Mouse (Mus musculus): Measurements from ENCODE around the gene Hipk1. TPM values are rescaled to one million over a fixed set of nuclear protein-coding genes. Genes with fewer than 3 reads are reported as not detected.

Gene Hipk1
- polyA plus RNA-seq, 1 experiment from 2014 or later, result 18.3 TPM

DNA sequence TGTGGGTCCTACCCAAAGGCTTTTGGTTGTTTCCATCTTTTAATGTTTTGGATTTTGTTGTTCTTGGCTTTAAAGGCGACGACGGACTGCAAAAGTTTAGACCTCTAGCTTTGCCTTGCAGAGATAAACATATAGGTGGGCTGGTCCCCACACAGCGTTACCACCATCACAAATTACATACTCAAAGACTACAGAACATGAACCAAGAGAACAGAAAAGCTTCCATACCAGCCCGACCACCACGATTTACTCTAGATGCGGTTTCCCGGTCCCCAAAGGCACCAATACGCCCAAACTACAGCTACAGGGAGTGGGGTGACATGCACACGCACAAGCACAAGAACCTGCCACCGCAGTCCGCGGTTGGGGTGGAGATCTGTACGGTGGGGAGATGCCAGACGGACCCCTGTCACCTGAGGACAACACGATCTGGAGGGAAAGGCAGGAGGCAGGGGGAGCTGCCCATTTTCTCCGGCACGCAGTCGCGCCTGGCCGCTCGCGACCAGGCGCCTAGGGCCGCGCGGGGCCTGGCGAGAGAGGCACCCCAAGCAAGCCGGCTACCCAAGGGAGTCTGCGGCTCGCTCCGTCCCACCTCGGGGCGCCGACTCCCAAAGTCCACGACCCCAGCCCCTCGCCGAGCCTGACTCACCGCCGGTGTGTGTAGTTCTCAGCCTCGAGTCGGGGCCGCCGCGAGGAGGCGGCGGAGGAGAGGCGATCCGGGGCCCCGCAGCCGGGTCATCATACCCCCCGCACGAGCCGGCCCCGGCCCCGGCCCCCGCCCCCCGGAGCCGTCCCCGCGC, 817 bp downstream of the Hipk1 start:
- under 1% methylated on average over 42 of the region's 61 CpGs for WGBS
- H3K36me3 ChIP-seq, result no peaks in the 10 kb centered on the region

DNA sequence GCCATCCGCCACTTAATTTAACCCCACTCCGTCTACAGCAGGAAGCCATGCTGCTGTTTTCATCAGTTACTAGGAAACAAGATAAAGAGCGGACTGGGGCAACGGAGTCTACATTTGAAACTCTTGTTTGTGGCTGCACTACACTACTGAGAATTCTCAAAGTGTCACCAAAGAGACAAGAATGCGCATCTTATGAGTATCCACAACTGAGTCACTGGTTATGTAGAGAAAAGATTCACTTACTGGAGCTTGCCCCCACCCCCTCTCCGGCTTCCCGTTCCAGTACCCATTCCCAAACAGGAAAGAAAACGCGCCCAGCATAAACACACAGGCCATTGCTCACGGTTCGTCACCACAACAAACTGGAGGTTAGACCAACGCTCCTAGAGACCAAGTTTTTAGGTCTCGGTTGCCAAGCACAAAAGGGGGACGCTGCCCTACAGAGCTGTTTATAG, 1.4 kb downstream of the Hipk1 start:
- peaks cover 19% of the 10 kb centered on the region for H3K4me1 ChIP-seq
- H3K4me3 ChIP-seq, result peak overlapping the region; percentile 97
- WGBS, result 2% methylated on average over 14 of the region's 14 CpGs
- peak overlapping the region; percentile 96 for H3K9ac ChIP-seq (replicated peaks)
- peak overlapping the region; percentile 87 for H3K27ac ChIP-seq (replicated peaks)
- ATAC-seq (ENCODE audit: low FRiP score, low read depth), result no peak
- no peaks in the 10 kb centered on the region for H3K9me3 ChIP-seq
- no peaks in the 10 kb centered on the region for H3K36me3 ChIP-seq
- peak overlapping the region; percentile 88 for H3K4me2 ChIP-seq (replicated peaks)
- no peaks in the 10 kb centered on the region for H3K27me3 ChIP-seq

More for the DNA sequence above, 817 bp downstream of the Hipk1 start:
- Histone ChIP-seq H3K4me3 (peak overlapping the region; percentile 97), H3K9me3 (no peaks in the 10 kb centered on the region), H3K27ac (replicated peaks) (peak overlapping the region; percentile 87), H3K27me3 (no peaks in the 10 kb centered on the region), H3K4me1 (peaks cover 19% of the 10 kb centered on the region), H3K4me2 (replicated peaks) (peak overlapping the region; percentile 88), H3K9ac (replicated peaks) (peak overlapping the region; percentile 96)
- ATAC-seq (ENCODE audit: low FRiP score, low read depth), result peak; percentile 88

DNA sequence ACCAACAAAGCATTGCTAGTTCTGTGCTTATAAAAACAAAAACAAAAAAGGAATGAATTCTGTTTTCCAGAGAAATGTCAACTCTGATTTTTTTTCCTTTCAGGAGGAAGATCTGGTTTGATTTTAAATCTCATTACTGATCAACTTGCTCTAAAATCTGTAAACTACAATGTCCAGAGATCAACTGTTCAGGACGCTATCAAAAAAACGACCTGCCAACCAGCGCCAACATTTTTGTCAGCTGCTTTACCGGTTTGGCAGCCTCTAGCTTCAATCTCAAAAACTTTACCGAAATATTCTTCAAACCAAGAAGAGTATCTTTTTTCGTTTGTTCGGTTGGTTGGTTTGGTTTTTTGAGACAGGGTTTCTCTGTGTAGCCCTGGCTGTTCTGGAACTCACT, 2.3 kb downstream of the Hipk1 start:
- H3K4me2 ChIP-seq (replicated peaks), result peak overlapping the region; percentile 88
- H3K9me3 ChIP-seq, result no peaks in the 10 kb centered on the region
- WGBS, result 86% methylated on average over 7 of the region's 7 CpGs

DNA sequence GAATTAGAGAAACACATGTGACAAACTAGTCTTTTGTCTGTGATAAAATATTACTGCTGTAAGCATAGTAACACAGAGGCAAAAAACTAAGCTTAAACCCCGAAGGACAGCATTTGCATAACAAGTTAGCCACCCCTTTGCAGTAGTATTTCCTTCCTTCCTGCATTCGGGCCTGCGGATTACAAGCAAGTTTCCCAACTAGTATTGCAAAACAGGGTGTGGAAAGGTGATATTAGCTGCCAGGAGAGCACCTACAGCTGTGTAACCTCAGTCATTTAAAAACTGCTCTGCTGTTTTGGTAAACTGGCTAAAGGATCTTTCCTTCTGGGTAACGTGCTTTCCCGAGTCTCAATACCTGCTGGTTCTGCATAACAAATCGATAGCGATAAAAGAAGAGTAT, 4.1 kb downstream of the Hipk1 start:
- Histone ChIP-seq H3K9me3 (no peaks in the 10 kb centered on the region), H3K27ac (replicated peaks) (no peak overlapping the region), H3K4me3 (no peak overlapping the region), H3K4me2 (replicated peaks) (no peak overlapping the region), H3K9ac (replicated peaks) (no peak overlapping the region), H3K27me3 (no peaks in the 10 kb centered on the region), H3K36me3 (no peaks in the 10 kb centered on the region), H3K4me1 (peaks cover 19% of the 10 kb centered on the region)
- no peak for ATAC-seq (ENCODE audit: low FRiP score, low read depth)
- WGBS, result 68% methylated on average over 7 of the region's 7 CpGs

More for the DNA sequence above, 2.3 kb downstream of the Hipk1 start:
- Histone ChIP-seq H3K27ac (replicated peaks) (no peak overlapping the region), H3K4me1 (peaks cover 19% of the 10 kb centered on the region), H3K9ac (replicated peaks) (no peak overlapping the region), H3K36me3 (no peaks in the 10 kb centered on the region), H3K27me3 (no peaks in the 10 kb centered on the region), H3K4me3 (no peak overlapping the region)
- no peak for ATAC-seq (ENCODE audit: low FRiP score, low read depth)

DNA sequence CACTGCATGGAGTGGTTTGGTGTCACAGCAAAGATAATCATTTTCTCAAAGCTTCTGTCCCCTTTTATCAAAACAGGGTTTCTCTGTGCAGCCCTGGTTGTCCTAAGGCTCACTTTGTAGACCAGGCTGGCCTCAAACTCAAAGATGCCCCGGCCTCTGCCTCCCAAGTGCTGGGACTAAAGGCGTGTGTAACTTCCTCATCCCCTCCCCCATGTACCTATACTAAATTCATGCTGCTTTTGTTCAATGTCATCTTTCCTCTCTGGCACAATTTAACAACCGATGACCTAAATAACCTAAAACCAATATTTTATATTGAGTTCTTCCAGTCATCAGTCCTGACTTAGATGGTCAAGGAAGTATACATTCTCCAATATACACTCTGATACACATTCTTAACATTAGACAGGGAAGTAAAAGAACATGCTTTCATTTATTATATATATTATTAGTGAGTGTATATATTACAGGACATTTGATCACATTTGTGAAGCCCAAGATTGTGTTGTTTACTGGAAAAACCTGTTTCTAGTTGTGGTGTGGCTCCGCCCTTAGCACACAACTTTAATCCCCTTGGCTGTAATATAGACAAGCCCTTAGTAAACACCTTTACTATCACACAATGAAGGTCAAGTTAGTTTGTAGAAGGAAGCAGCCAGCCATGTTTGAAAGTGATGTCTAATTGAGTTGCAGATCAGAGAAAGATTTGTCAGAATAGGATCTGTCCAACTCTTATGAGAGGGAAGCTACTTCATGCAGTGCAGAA, 8.3 kb downstream of the Hipk1 start:
- no peak overlapping the region for H3K9ac ChIP-seq (replicated peaks)
- H3K36me3 ChIP-seq, result no peaks in the 10 kb centered on the region
- H3K4me1 ChIP-seq, result 0 out of 2 replicates have a peak, but pooled peaks cover 2% of the 10 kb centered on the region
- 94% methylated on average over 4 of the region's 4 CpGs for WGBS
- no peak for ATAC-seq (ENCODE audit: low FRiP score, low read depth)
- no peak overlapping the region for H3K4me2 ChIP-seq (replicated peaks)
- no peaks in the 10 kb centered on the region for H3K27me3 ChIP-seq
- no peak overlapping the region for H3K4me3 ChIP-seq
- no peak overlapping the region for H3K27ac ChIP-seq (replicated peaks)
- H3K9me3 ChIP-seq, result no peaks in the 10 kb centered on the region

DNA sequence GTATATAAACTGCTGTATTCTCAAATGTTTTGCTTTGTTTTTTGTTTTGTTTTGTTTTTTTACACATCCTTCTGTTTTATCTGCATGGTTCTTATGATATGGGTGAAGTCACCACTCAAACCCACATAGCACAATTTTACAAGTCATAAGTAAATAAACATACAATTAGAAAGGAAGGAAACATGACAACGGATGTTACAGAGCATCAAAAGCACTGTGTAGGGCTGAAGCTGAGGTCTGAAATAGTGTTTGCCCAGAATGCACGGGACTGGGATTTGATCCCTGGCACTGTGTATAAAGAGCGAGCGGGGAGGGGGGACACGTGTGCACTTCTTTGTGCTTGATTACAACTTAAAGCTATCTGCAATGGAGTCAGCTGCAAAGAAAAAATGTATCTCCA, 10.6 kb downstream of the Hipk1 start:
- Histone ChIP-seq H3K4me3 (no peak overlapping the region), H3K9me3 (no peaks in the 10 kb centered on the region), H3K4me1 (0 out of 2 replicates have a peak, but pooled peaks cover 2% of the 10 kb centered on the region), H3K9ac (replicated peaks) (no peak overlapping the region), H3K27me3 (no peaks in the 10 kb centered on the region), H3K36me3 (peaks cover 13% of the 10 kb centered on the region), H3K4me2 (replicated peaks) (no peak overlapping the region), H3K27ac (replicated peaks) (no peak overlapping the region)
- ATAC-seq (ENCODE audit: low FRiP score, low read depth), result no peak
- 82% methylated on average over 5 of the region's 5 CpGs for WGBS

DNA sequence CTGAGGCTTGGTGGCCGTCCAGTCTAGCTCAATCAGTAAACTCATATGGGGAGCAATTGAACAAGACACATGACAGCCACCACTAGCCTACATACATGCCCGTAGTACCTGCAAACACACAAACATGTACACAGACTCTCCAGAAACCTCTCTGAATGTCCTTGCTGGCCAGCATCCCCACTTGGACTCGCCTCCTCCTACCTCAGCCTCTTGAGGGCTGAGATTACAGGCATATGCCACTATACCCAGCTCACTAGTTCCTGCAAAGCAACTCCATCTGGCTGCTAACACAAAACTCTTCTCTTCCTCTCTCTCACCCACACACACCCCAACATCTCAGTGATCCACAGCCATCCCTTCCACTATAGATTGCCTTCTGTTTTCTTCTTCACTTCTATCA, 11.1 kb downstream of the Hipk1 start:
- H3K4me1 ChIP-seq, result 0 out of 2 replicates have a peak, but pooled peaks cover 2% of the 10 kb centered on the region
- H3K9me3 ChIP-seq, result no peaks in the 10 kb centered on the region
- no peaks in the 10 kb centered on the region for H3K27me3 ChIP-seq
- ATAC-seq (ENCODE audit: low FRiP score, low read depth), result no peak
- no peak overlapping the region for H3K27ac ChIP-seq (replicated peaks)
- WGBS, result 89% methylated on average over 3 of the region's 3 CpGs
- no peak overlapping the region for H3K9ac ChIP-seq (replicated peaks)
- H3K36me3 ChIP-seq, result peaks cover 18% of the 10 kb centered on the region
- no peak overlapping the region for H3K4me3 ChIP-seq
- no peak overlapping the region for H3K4me2 ChIP-seq (replicated peaks)

DNA sequence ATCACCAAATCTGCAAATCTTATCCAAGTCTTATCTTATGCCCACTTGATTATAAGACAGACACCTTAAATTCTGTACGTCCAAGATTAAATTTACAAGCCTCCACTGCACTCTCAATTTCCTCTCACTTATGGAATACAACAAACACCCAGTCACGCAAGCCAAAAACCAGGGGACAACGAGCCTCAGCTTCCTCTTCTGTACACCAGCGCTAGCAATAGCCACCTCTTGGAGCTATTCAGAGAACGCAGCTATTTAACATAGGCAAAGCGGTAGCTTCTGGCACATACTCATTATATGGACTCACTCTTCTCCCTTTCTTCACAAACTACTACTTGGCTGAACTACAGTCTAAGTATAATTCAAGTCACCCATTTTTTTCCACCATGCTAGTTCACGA, 12.2 kb downstream of the Hipk1 start:
- Histone ChIP-seq H3K4me1 (0 out of 2 replicates have a peak, but pooled peaks cover 2% of the 10 kb centered on the region), H3K27ac (replicated peaks) (no peak overlapping the region), H3K4me3 (no peak overlapping the region), H3K27me3 (no peaks in the 10 kb centered on the region), H3K9me3 (no peaks in the 10 kb centered on the region), H3K36me3 (peaks cover 18% of the 10 kb centered on the region), H3K9ac (replicated peaks) (no peak overlapping the region), H3K4me2 (replicated peaks) (no peak overlapping the region)
- ATAC-seq (ENCODE audit: low FRiP score, low read depth), result no peak
- WGBS, result 77% methylated on average over 7 of the region's 7 CpGs

DNA sequence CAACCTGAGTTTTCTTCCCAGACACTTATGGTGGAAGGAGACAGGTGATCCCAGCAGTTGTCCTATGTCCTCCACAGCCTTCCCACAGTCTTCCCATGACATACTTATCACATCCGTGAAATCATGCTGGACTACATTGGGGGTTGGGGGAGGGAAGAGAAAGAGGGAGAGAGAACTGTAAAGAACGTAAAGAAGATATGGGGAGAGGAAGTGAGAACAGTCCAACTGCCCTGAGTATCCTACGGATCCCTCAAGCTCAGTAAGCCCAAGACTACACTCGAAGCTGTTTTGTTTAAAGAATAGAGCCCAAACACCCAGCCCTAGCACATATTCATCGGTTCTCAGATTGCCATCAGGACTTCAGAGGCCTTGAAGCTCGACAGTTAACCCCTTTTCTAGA, 12.7 kb downstream of the Hipk1 start:
- Histone ChIP-seq H3K27ac (replicated peaks) (no peak overlapping the region), H3K36me3 (peaks cover 19% of the 10 kb centered on the region), H3K9ac (replicated peaks) (no peak overlapping the region), H3K27me3 (no peaks in the 10 kb centered on the region), H3K4me3 (no peak overlapping the region), H3K4me1 (0 out of 2 replicates have a peak, but pooled peaks cover 2% of the 10 kb centered on the region), H3K4me2 (replicated peaks) (no peak overlapping the region), H3K9me3 (no peaks in the 10 kb centered on the region)
- 91% methylated on average over 6 of the region's 6 CpGs for WGBS
- no peak for ATAC-seq (ENCODE audit: low FRiP score, low read depth)

DNA sequence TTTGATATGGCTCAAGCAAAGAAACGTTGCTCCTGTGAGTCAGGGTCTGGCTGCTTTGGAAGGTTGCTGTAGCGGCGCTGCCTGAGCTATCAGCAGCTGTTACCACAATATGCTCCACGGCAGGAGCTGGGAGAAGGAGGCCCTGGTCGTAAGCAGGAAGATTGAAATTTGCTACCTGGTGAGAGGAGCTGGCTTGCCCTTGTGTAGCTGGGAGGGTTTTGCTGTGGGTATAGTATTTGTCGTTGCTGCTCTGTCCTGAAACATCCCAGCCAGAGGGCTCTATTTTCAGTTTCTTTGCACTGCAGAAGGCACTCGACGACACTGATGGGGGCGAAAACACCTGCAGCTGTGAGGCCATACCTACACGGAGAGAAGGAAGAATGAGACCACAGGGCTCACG, 13.4 kb downstream of the Hipk1 start:
- H3K9ac ChIP-seq (replicated peaks), result no peak overlapping the region
- 94% methylated on average over 11 of the region's 11 CpGs for WGBS

DNA sequence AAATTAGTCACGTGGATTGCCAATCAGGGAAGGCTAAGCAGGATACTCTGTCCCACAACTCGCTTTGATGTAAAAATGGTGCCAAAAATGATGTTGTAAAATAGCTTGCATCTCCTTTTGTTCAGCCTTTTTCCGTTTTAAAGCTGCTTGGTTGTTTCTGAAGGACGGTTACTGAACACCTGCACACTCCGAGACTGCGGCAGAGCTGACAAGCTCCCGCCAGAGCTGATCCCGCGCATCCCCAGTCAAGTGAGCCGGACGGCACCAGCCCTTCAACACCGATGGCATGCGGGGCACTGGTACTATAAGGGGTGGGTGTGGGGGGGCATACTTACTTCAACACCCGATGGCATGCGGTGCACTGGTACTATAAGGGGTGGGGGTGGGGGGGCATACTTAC, 17.4 kb downstream of the Hipk1 start:
- WGBS, result 88% methylated on average over 15 of the region's 15 CpGs
- Histone ChIP-seq H3K4me3 (no peak overlapping the region), H3K27me3 (no peaks in the 10 kb centered on the region), H3K9me3 (no peaks in the 10 kb centered on the region), H3K4me1 (no peaks in the 10 kb centered on the region), H3K4me2 (replicated peaks) (no peak overlapping the region), H3K36me3 (peaks cover 33% of the 10 kb centered on the region), H3K9ac (replicated peaks) (no peak overlapping the region), H3K27ac (replicated peaks) (no peak overlapping the region)
- no peak for ATAC-seq (ENCODE audit: low FRiP score, low read depth)

More for the DNA sequence above, 13.4 kb downstream of the Hipk1 start:
- H3K27ac ChIP-seq (replicated peaks), result no peak overlapping the region
- ATAC-seq (ENCODE audit: low FRiP score, low read depth), result no peak
- H3K9me3 ChIP-seq, result no peaks in the 10 kb centered on the region
- peaks cover 23% of the 10 kb centered on the region for H3K36me3 ChIP-seq
- H3K4me2 ChIP-seq (replicated peaks), result no peak overlapping the region
- 0 out of 2 replicates have a peak, but pooled peaks cover 2% of the 10 kb centered on the region for H3K4me1 ChIP-seq
- H3K27me3 ChIP-seq, result no peaks in the 10 kb centered on the region
- no peak overlapping the region for H3K4me3 ChIP-seq

DNA sequence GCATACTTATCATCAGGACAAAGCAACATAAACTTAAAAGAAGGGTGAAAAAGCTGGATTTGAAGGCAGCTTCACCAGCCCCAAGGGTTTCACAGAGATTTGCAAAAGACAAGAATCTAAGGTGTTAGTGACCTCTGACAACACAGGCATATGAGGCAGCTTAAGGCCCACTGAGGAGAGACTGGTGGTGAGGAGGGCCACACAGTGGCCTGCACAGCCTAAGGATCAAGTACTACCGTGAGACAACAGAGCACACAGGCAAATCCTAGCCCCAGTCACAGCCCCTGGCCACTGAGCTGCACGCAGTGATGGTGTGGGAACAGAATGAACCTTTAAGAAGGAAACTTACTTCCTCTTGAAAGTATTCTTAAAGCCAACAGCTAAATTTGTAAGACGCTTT, 17.9 kb downstream of the Hipk1 start:
- ATAC-seq (ENCODE audit: low FRiP score, low read depth), result no peak

More for the DNA sequence above, 17.9 kb downstream of the Hipk1 start:
- WGBS, result 81% methylated on average over 3 of the region's 3 CpGs
- H3K9ac ChIP-seq (replicated peaks), result 0 out of 2 replicates have a peak overlapping the region, but pooled peaks have one; percentile 15
- no peak overlapping the region for H3K27ac ChIP-seq (replicated peaks)
- no peaks in the 10 kb centered on the region for H3K27me3 ChIP-seq
- no peak overlapping the region for H3K4me3 ChIP-seq
- no peaks in the 10 kb centered on the region for H3K9me3 ChIP-seq
- peaks cover 37% of the 10 kb centered on the region for H3K36me3 ChIP-seq
- H3K4me1 ChIP-seq, result no peaks in the 10 kb centered on the region
- no peak overlapping the region for H3K4me2 ChIP-seq (replicated peaks)

Measured in midbrain, embryonic 12.5 days (tissue).